Mouse (Mus musculus) bone marrow, adult 2 months (tissue): ENCODE data around the gene Tspan18. TPM values are rescaled to one million over a fixed set of nuclear protein-coding genes. Genes with fewer than 3 reads are reported as not detected.

Source experiments
- H3K27ac ChIP-seq: fragments of 200-500 bp; 2 replicates; pipeline ENCODE4 v1.5.1; 2012; ENCODE audit warnings: low read depth, mild to moderate bottlenecking, control low read depth, inconsistent platforms, low read length; ENCODE audit not compliant: control insufficient read depth, poor library complexity, insufficient read depth
- H3K4me1 ChIP-seq: fragments of 200-500 bp; 2 replicates; pipeline ENCODE4 v1.6.1; 2011; ENCODE audit warnings: low read length; ENCODE audit not compliant: control insufficient read depth, insufficient read depth
- H3K4me3 ChIP-seq: fragments of 200-500 bp; replicated peaks from 2 replicates; pipeline ENCODE3; 2011; ENCODE audit warnings: mild to moderate bottlenecking, low read depth, low read length, control low read depth; ENCODE audit not compliant: control insufficient read depth
- CTCF ChIP-seq: fragments of 200-500 bp; IDR thresholded peaks from 2 replicates; pipeline ENCODE4 v1.5.1; 2011; ENCODE audit warnings: low read length, control low read depth; ENCODE audit not compliant: control insufficient read depth, insufficient read depth
- POLR2A ChIP-seq: fragments of 200-500 bp; IDR thresholded peaks from 2 replicates; pipeline ENCODE4 v1.6.1; 2011; ENCODE audit warnings: low read depth, mild to moderate bottlenecking, control low read depth, low read length, borderline replicate concordance; ENCODE audit not compliant: control insufficient read depth
- WGBS: fragments of 180-500 bp; shearing (Covaris S2); methylation state at CpG from one replicate; pipeline ENCODE4 v1.1.7; 2018; 5-methylcytosine and 5-hydroxymethylcytosine counted together
- polyA plus RNA-seq: library from polyadenylated mRNA; stranded (reverse); fragments of >200 nt; gene quantifications from 2 replicates; pipeline ENCODE4 v1.2.4, GENCODE M21; 2011; ENCODE audit warnings: low replicate concordance; ENCODE audit not compliant: missing spikeins, insufficient read depth, insufficient read length

The Tspan18 gene
- polyA plus RNA-seq, 1 experiment: 0.52 TPM

GRCm38 (mm10) chr2:93283481-93284293, 50.6 kb downstream of the Tspan18 start:
- no peak for TF ChIP-seq CTCF
- TF ChIP-seq POLR2A: no peak
- 85% methylated on average over 7 of the region's 7 CpGs for WGBS
- no peak overlapping the region for H3K4me3 ChIP-seq
- no peaks in the 10 kb centered on the region for H3K4me1 ChIP-seq
- no peak overlapping the region for H3K27ac ChIP-seq

- TF ChIP-seq CTCF (no peak), POLR2A (no peak)
- no peak overlapping the region for H3K27ac ChIP-seq
- WGBS: 75% methylated on average over 4 of the region's 4 CpGs
- H3K4me1 ChIP-seq: no peaks in the 10 kb centered on the region
- no peak overlapping the region for H3K4me3 ChIP-seq
Observed at GRCm38 (mm10) chr2:93282636-93283035, 51.7 kb downstream of the Tspan18 start.

- 73% methylated on average over 6 of the region's 6 CpGs for WGBS
- Histone ChIP-seq H3K4me1 (no peaks in the 10 kb centered on the region), H3K4me3 (no peak overlapping the region), H3K27ac (no peak overlapping the region)
- TF ChIP-seq POLR2A (no peak), CTCF (no peak)
Observed at GRCm38 (mm10) chr2:93281466-93281865, 52.8 kb downstream of the Tspan18 start.

- TF ChIP-seq CTCF (no peak), POLR2A (no peak)
- H3K4me1 ChIP-seq: no peaks in the 10 kb centered on the region
- WGBS: 84% methylated on average over 2 of the region's 2 CpGs
Observed at GRCm38 (mm10) chr2:93280117-93280620, 54.1 kb downstream of the Tspan18 start.

GRCm38 (mm10) chr2:93278181-93278975, 55.9 kb downstream of the Tspan18 start:
- WGBS: 56% methylated on average over 11 of the region's 11 CpGs
- Histone ChIP-seq H3K4me3 (no peak overlapping the region), H3K27ac (no peak overlapping the region), H3K4me1 (no peaks in the 10 kb centered on the region)
- TF ChIP-seq CTCF (no peak), POLR2A (no peak)

More at GRCm38 (mm10) chr2:93280117-93280620, 54.1 kb downstream of the Tspan18 start:
- H3K4me3 ChIP-seq: no peak overlapping the region
- no peak overlapping the region for H3K27ac ChIP-seq

GRCm38 (mm10) chr2:93277486-93277885, 56.8 kb downstream of the Tspan18 start:
- Histone ChIP-seq H3K4me1 (no peaks in the 10 kb centered on the region), H3K4me3 (no peak overlapping the region), H3K27ac (no peak overlapping the region)
- TF ChIP-seq POLR2A: no peak
- no peak for TF ChIP-seq CTCF
- WGBS: 47% methylated on average over 4 of the region's 4 CpGs

GRCm38 (mm10) chr2:93276026-93276425, 58.3 kb downstream of the Tspan18 start:
- H3K4me3 ChIP-seq: no peak overlapping the region
- no peak overlapping the region for H3K27ac ChIP-seq
- H3K4me1 ChIP-seq: no peaks in the 10 kb centered on the region
- 87% methylated on average over 7 of the region's 7 CpGs for WGBS
- TF ChIP-seq POLR2A (no peak), CTCF (no peak)

- WGBS: 78% methylated on average over 1 of the region's 1 CpGs
- TF ChIP-seq POLR2A (no peak), CTCF (no peak)
Observed at GRCm38 (mm10) chr2:93273916-93274315, 60.4 kb downstream of the Tspan18 start.

More at GRCm38 (mm10) chr2:93273916-93274315, 60.4 kb downstream of the Tspan18 start:
- Histone ChIP-seq H3K4me3 (no peak overlapping the region), H3K4me1 (no peaks in the 10 kb centered on the region), H3K27ac (no peak overlapping the region)
